Mouse (Mus musculus) kidney, embryonic 16.5 days (tissue): Measurements from ENCODE around the gene Dupd1. TPM values are rescaled to one million over a fixed set of nuclear protein-coding genes. Genes with fewer than 3 reads are reported as not detected.
"Not testable (repeated sequence)": the region's sequence is repeated elsewhere in the genome, so short reads cannot be mapped to it uniquely, and the experiment has no call there.

Source experiments
- ATAC-seq: fragments of 200-750 bp; cut with Nextera tagmentation; 2 replicates; pipeline ENCODE4 v1.8.0; 2017; ENCODE audit warnings: moderate TSS enrichment; ENCODE audit not compliant: low FRiP score, low TSS enrichment
- H3K27ac ChIP-seq: fragments of 300-500 bp; sonication (generic); 2 replicates; pipeline ENCODE4 v1.5.1; 2014; ENCODE audit warnings: low read length
- H3K27me3 ChIP-seq: fragments of 300-500 bp; sonication (generic); 2 replicates; pipeline ENCODE4 v1.6.1; 2014; ENCODE audit warnings: low read length, control low read depth, mixed read lengths; ENCODE audit not compliant: insufficient read depth
- H3K36me3 ChIP-seq: fragments of 300-500 bp; sonication (generic); 2 replicates; pipeline ENCODE4 v1.6.1; 2014; ENCODE audit warnings: low read length, control low read depth, mixed read lengths; ENCODE audit not compliant: insufficient read depth
- H3K4me1 ChIP-seq: fragments of 300-500 bp; sonication (generic); 2 replicates; pipeline ENCODE4 v1.6.1; 2014; ENCODE audit warnings: low read length, control low read depth, mixed read lengths; ENCODE audit not compliant: insufficient read depth
- H3K4me2 ChIP-seq: fragments of 300-500 bp; sonication (generic); replicated peaks from 2 replicates; pipeline ENCODE4 v1.6.1; 2014; ENCODE audit warnings: low read depth, low read length
- H3K4me3 ChIP-seq: fragments of 300-500 bp; sonication (generic); 2 replicates; pipeline ENCODE4 v1.5.1; 2014; ENCODE audit warnings: mild to moderate bottlenecking, low read length
- H3K9ac ChIP-seq: fragments of 300-500 bp; sonication (generic); replicated peaks from 2 replicates; pipeline ENCODE4 v1.6.1; 2014; ENCODE audit warnings: low read length
- H3K9me3 ChIP-seq: fragments of 300-500 bp; sonication (generic); 2 replicates; pipeline ENCODE4 v1.6.1; 2016; ENCODE audit warnings: low read length, control low read depth
- WGBS: fragments of 180-500 bp; shearing (Covaris S2); extraction: QIAGEN DNeasy Blood & Tissue Kit; methylation state at CpG from one replicate; pipeline ENCODE4 v1.1.7; 2014; 5-methylcytosine and 5-hydroxymethylcytosine counted together
- polyA plus RNA-seq: library from polyadenylated mRNA; unstranded; fragments of >200 nt; fragmentation: Nextera tagmentation; extraction: Ambion mirVana; gene quantifications from 2 replicates; pipeline ENCODE4 v1.2.1, GENCODE M21; 2015

The Dupd1 gene
- polyA plus RNA-seq, 1 experiment from 2014 or later, result 0.22 TPM

GRCm38 (mm10) chr14:21679631-21680201 is 34.7 kb downstream of the Dupd1 start:
- 35% methylated on average over 8 of the region's 8 CpGs for WGBS
- Histone ChIP-seq H3K9ac (no peak overlapping the region), H3K27me3 (no peaks in the 10 kb centered on the region), H3K36me3 (no peaks in the 10 kb centered on the region), H3K4me3 (no peak overlapping the region), H3K27ac (peak overlapping the region; percentile 7; the same call in 1 of the 2 replicates), H3K4me2 (no peak overlapping the region), H3K9me3 (no peaks in the 10 kb centered on the region), H3K4me1 (peaks cover 19% of the 10 kb centered on the region)
- ATAC-seq, result 0 out of 2 replicates have a peak, but pooled peaks have one; percentile 13

GRCm38 (mm10) chr14:21678509-21679285 is 35.7 kb downstream of the Dupd1 start:
- ATAC-seq, result no peak
- Histone ChIP-seq H3K27me3 (no peaks in the 10 kb centered on the region), H3K9me3 (no peaks in the 10 kb centered on the region), H3K27ac (no peak overlapping the region), H3K4me2 (no peak overlapping the region), H3K4me3 (no peak overlapping the region), H3K4me1 (peaks cover 21% of the 10 kb centered on the region), H3K9ac (no peak overlapping the region), H3K36me3 (no peaks in the 10 kb centered on the region)
- 48% methylated on average over 7 of the region's 7 CpGs for WGBS

- H3K4me2 ChIP-seq, result no peak overlapping the region
- H3K36me3 ChIP-seq, result no peaks in the 10 kb centered on the region
- no peak overlapping the region for H3K4me3 ChIP-seq
- no peak for ATAC-seq
- H3K9me3 ChIP-seq, result no peaks in the 10 kb centered on the region
- WGBS, result 88% methylated on average over 2 of the region's 2 CpGs
- no peak overlapping the region for H3K27ac ChIP-seq
- no peaks in the 10 kb centered on the region for H3K27me3 ChIP-seq
- no peak overlapping the region for H3K9ac ChIP-seq
- peaks cover 20% of the 10 kb centered on the region for H3K4me1 ChIP-seq
Measured at GRCm38 (mm10) chr14:21676223-21676622, 38.2 kb downstream of the Dupd1 start.

- no peak for ATAC-seq
- Histone ChIP-seq H3K27ac (no peak overlapping the region), H3K4me1 (peaks cover 14% of the 10 kb centered on the region), H3K4me2 (no peak overlapping the region), H3K27me3 (no peaks in the 10 kb centered on the region), H3K4me3 (no peak overlapping the region), H3K36me3 (peaks cover 12% of the 10 kb centered on the region), H3K9me3 (no peaks in the 10 kb centered on the region), H3K9ac (no peak overlapping the region)
- WGBS, result 45% methylated on average over 5 of the region's 5 CpGs
Measured at GRCm38 (mm10) chr14:21674471-21674870, 39.9 kb downstream of the Dupd1 start.

- H3K9ac ChIP-seq, result no peak overlapping the region
- no peak overlapping the region for H3K27ac ChIP-seq
- ATAC-seq, result no peak
- H3K27me3 ChIP-seq, result no peaks in the 10 kb centered on the region
- no peaks in the 10 kb centered on the region for H3K9me3 ChIP-seq
- no peak overlapping the region for H3K4me3 ChIP-seq
- H3K36me3 ChIP-seq, result peaks cover 25% of the 10 kb centered on the region
- 43% methylated on average over 4 of the region's 4 CpGs for WGBS
- no peak overlapping the region for H3K4me2 ChIP-seq
- peaks cover 12% of the 10 kb centered on the region for H3K4me1 ChIP-seq
Measured at GRCm38 (mm10) chr14:21673100-21673499, 41.3 kb downstream of the Dupd1 start.

- not testable (repeated sequence) for H3K4me3 ChIP-seq, H3K4me2 ChIP-seq, ATAC-seq, H3K9me3 ChIP-seq, H3K27ac ChIP-seq, H3K9ac ChIP-seq, H3K27me3 ChIP-seq
- Histone ChIP-seq H3K36me3 (peaks cover 38% of the 10 kb centered on the region), H3K4me1 (peaks cover 12% of the 10 kb centered on the region)
- WGBS, result 89% methylated on average over 15 of the region's 15 CpGs
Measured at GRCm38 (mm10) chr14:21670422-21671006, 43.9 kb downstream of the Dupd1 start.

- Histone ChIP-seq H3K4me1 (peaks cover 12% of the 10 kb centered on the region), H3K27ac (no peak overlapping the region), H3K4me2 (no peak overlapping the region), H3K4me3 (no peak overlapping the region), H3K9ac (no peak overlapping the region), H3K36me3 (peaks cover 41% of the 10 kb centered on the region), H3K9me3 (no peaks in the 10 kb centered on the region), H3K27me3 (no peaks in the 10 kb centered on the region)
- 49% methylated on average over 11 of the region's 11 CpGs for WGBS
- ATAC-seq, result peak; percentile 80
Measured at GRCm38 (mm10) chr14:21669633-21670421, 44.5 kb downstream of the Dupd1 start.

- H3K27ac ChIP-seq, result no peak overlapping the region
- WGBS, result 75% methylated on average over 11 of the region's 11 CpGs
- H3K36me3 ChIP-seq, result peaks cover 41% of the 10 kb centered on the region
- H3K27me3 ChIP-seq, result no peaks in the 10 kb centered on the region
- H3K9ac ChIP-seq, result no peak overlapping the region
- H3K9me3 ChIP-seq, result no peaks in the 10 kb centered on the region
- H3K4me3 ChIP-seq, result no peak overlapping the region
- H3K4me1 ChIP-seq, result peaks cover 12% of the 10 kb centered on the region
- H3K4me2 ChIP-seq, result no peak overlapping the region
- no peak for ATAC-seq
Measured at GRCm38 (mm10) chr14:21669218-21669617, 45.2 kb downstream of the Dupd1 start.

GRCm38 (mm10) chr14:21662465-21663142 is 51.8 kb downstream of the Dupd1 start:
- no peak overlapping the region for H3K27ac ChIP-seq
- no peak overlapping the region for H3K9ac ChIP-seq
- no peak; the same call in 1 of the 2 replicates for ATAC-seq
- no peak overlapping the region for H3K4me2 ChIP-seq
- H3K4me3 ChIP-seq, result no peak overlapping the region
- H3K27me3 ChIP-seq, result no peaks in the 10 kb centered on the region
- no peaks in the 10 kb centered on the region for H3K9me3 ChIP-seq
- H3K4me1 ChIP-seq, result no peaks in the 10 kb centered on the region; the same call in 1 of the 2 replicates
- H3K36me3 ChIP-seq, result peaks cover 30% of the 10 kb centered on the region
- WGBS, result 81% methylated on average over 8 of the region's 8 CpGs
